Mouse (Mus musculus) heart, embryonic 10.5 days (tissue): ENCODE measurements around the gene Jade3. TPM values are rescaled to one million over a fixed set of nuclear protein-coding genes. Genes with fewer than 3 reads are reported as not detected.
A peak's percentile ranks its signal among the peaks of the same experiment; 100 is the strongest.
"Not testable (repeated sequence)": the region's sequence is repeated elsewhere in the genome, so short reads cannot be mapped to it uniquely, and the experiment has no call there.

Experiments used
- DNase-seq: peaks from one replicate; pipeline ENCODE4 v3.0.0-alpha.2; 2017; ENCODE audit warnings: low spot score
- H3K27ac ChIP-seq: fragments of 300-500 bp; sonication (generic); 2 replicates; pipeline ENCODE4 v1.5.1; 2016; ENCODE audit warnings: mild to moderate bottlenecking
- H3K27me3 ChIP-seq: fragments of 300-500 bp; sonication (generic); 2 replicates; pipeline ENCODE4 v1.6.1; 2016; ENCODE audit warnings: mild to moderate bottlenecking; ENCODE audit not compliant: poor library complexity, insufficient read depth, severe bottlenecking
- H3K36me3 ChIP-seq: fragments of 300-500 bp; sonication (generic); 2 replicates; pipeline ENCODE4 v1.6.1; 2016; ENCODE audit warnings: mild to moderate bottlenecking, moderate library complexity
- H3K4me1 ChIP-seq: fragments of 300-500 bp; sonication (generic); 2 replicates; pipeline ENCODE4 v1.6.1; 2016; ENCODE audit warnings: mild to moderate bottlenecking
- H3K4me3 ChIP-seq: fragments of 300-500 bp; sonication (generic); 2 replicates; pipeline ENCODE4 v1.5.1; 2016; ENCODE audit warnings: mild to moderate bottlenecking, moderate library complexity
- H3K9me3 ChIP-seq: fragments of 300-500 bp; sonication (generic); 2 replicates; pipeline ENCODE4 v1.6.1; 2016; ENCODE audit warnings: mild to moderate bottlenecking, moderate library complexity
- WGBS: fragments of 180-500 bp; shearing (Covaris S2); methylation state at CpG from one replicate; pipeline ENCODE4 v1.1.7; 2016; 5-methylcytosine and 5-hydroxymethylcytosine counted together
- polyA plus RNA-seq: library from polyadenylated mRNA; unstranded; fragments of >200 nt; fragmentation: Nextera tagmentation; extraction: Ambion mirVana; gene quantifications from 2 replicates; pipeline ENCODE4 v1.2.1, GENCODE M21; 2016

Gene Jade3
- polyA plus RNA-seq: 8.5 and 10.9 TPM in 2 replicates

GRCm38 (mm10) chrX:20425140-20425838 is at the start of gene Jade3:
Gene Jade3, plus strand, starts transcription at chrX:20425688.
- Histone ChIP-seq H3K27ac (peak within 1 kb of the TSS; percentile 93), H3K4me3 (peak within 1 kb of the TSS; percentile 72), H3K4me1 (no peaks in the 10 kb centered on the region), H3K9me3 (no peaks in the 10 kb centered on the region), H3K27me3 (no peaks in the 10 kb centered on the region), H3K36me3 (peaks cover 5% of the 10 kb centered on the region; the same call in 1 of the 2 replicates)
- peak; percentile 95 for DNase-seq
- 11% methylated on average over 56 of the region's 67 CpGs for whole genome bisulfite sequencing

GRCm38 (mm10) chrX:20379347-20380014 is 46.0 kb upstream of the Jade3 start:
- no peak overlapping the region for H3K4me3 ChIP-seq
- peaks cover 5% of the 10 kb centered on the region; the same call in 1 of the 2 replicates for H3K36me3 ChIP-seq
- no peaks in the 10 kb centered on the region for H3K27me3 ChIP-seq
- no peaks in the 10 kb centered on the region for H3K9me3 ChIP-seq
- no peak for DNase-seq
- 78% methylated on average over 7 of the region's 7 CpGs for WGBS
- H3K27ac ChIP-seq: no peak overlapping the region
- no peaks in the 10 kb centered on the region for H3K4me1 ChIP-seq

GRCm38 (mm10) chrX:20382260-20382659 is 43.2 kb upstream of the Jade3 start:
- Histone ChIP-seq H3K27me3 (no peaks in the 10 kb centered on the region), H3K9me3 (no peaks in the 10 kb centered on the region), H3K4me1 (no peaks in the 10 kb centered on the region), H3K36me3 (peaks cover 5% of the 10 kb centered on the region; the same call in 1 of the 2 replicates), H3K4me3 (no peak overlapping the region), H3K27ac (no peak overlapping the region)
- 77% methylated on average over 6 of the region's 6 CpGs for WGBS
- DNase-seq: no peak

- H3K36me3 ChIP-seq: peaks cover 2% of the 10 kb centered on the region; the same call in 1 of the 2 replicates
- no peaks in the 10 kb centered on the region for H3K27me3 ChIP-seq
- H3K4me1 ChIP-seq: no peaks in the 10 kb centered on the region
- H3K27ac ChIP-seq: no peak overlapping the region
- H3K4me3 ChIP-seq: no peak overlapping the region
- DNase-seq: no peak
- 69% methylated on average over 3 of the region's 3 CpGs for WGBS
- H3K9me3 ChIP-seq: no peaks in the 10 kb centered on the region
Observed at GRCm38 (mm10) chrX:20387006-20387405, 38.5 kb upstream of the Jade3 start.

GRCm38 (mm10) chrX:20391964-20392363 is 33.5 kb upstream of the Jade3 start:
- WGBS: 94% methylated on average over 9 of the region's 9 CpGs
- not testable (repeated sequence) for H3K4me3 ChIP-seq, H3K4me1 ChIP-seq

GRCm38 (mm10) chrX:20392942-20393341 is 32.5 kb upstream of the Jade3 start:
- Histone ChIP-seq H3K4me1 (no peaks in the 10 kb centered on the region), H3K36me3 (no peaks in the 10 kb centered on the region), H3K27me3 (no peaks in the 10 kb centered on the region), H3K9me3 (no peaks in the 10 kb centered on the region), H3K27ac (no peak overlapping the region), H3K4me3 (no peak overlapping the region)
- WGBS: 61% methylated on average over 3 of the region's 3 CpGs
- no peak for DNase-seq

More at GRCm38 (mm10) chrX:20391964-20392363, 33.5 kb upstream of the Jade3 start:
- not testable (repeated sequence) for H3K27me3 ChIP-seq, H3K36me3 ChIP-seq, DNase-seq, H3K9me3 ChIP-seq, H3K27ac ChIP-seq

- H3K9me3 ChIP-seq: no peaks in the 10 kb centered on the region
- no peak overlapping the region for H3K27ac ChIP-seq
- H3K27me3 ChIP-seq: no peaks in the 10 kb centered on the region
- no peaks in the 10 kb centered on the region for H3K4me1 ChIP-seq
- no peak for DNase-seq
- WGBS: 82% methylated on average over 4 of the region's 4 CpGs
- H3K4me3 ChIP-seq: no peak overlapping the region
- no peaks in the 10 kb centered on the region for H3K36me3 ChIP-seq
Observed at GRCm38 (mm10) chrX:20404068-20404467, 21.4 kb upstream of the Jade3 start.

- 91% methylated on average over 2 of the region's 2 CpGs for WGBS
- H3K4me1 ChIP-seq: no peaks in the 10 kb centered on the region
- no peaks in the 10 kb centered on the region for H3K36me3 ChIP-seq
- no peak for DNase-seq
- H3K4me3 ChIP-seq: no peak overlapping the region
- H3K27me3 ChIP-seq: no peaks in the 10 kb centered on the region
- H3K27ac ChIP-seq: no peak overlapping the region
- no peaks in the 10 kb centered on the region for H3K9me3 ChIP-seq
Observed at GRCm38 (mm10) chrX:20406909-20407308, 18.6 kb upstream of the Jade3 start.

GRCm38 (mm10) chrX:20407676-20408075 is 17.8 kb upstream of the Jade3 start:
- no peaks in the 10 kb centered on the region for H3K9me3 ChIP-seq
- no peak overlapping the region for H3K4me3 ChIP-seq
- H3K36me3 ChIP-seq: no peaks in the 10 kb centered on the region
- H3K27me3 ChIP-seq: no peaks in the 10 kb centered on the region
- H3K4me1 ChIP-seq: no peaks in the 10 kb centered on the region
- no peak for DNase-seq
- WGBS: 64% methylated on average over 2 of the region's 2 CpGs
- no peak overlapping the region for H3K27ac ChIP-seq

GRCm38 (mm10) chrX:20411382-20411781 is 14.1 kb upstream of the Jade3 start:
- WGBS: 87% methylated on average over 4 of the region's 4 CpGs

GRCm38 (mm10) chrX:20412221-20412620 is 13.3 kb upstream of the Jade3 start:
- no peak for DNase-seq
- WGBS: 68% methylated on average over 3 of the region's 3 CpGs
- no peak overlapping the region for H3K4me3 ChIP-seq
- H3K27ac ChIP-seq: no peak overlapping the region
- H3K27me3 ChIP-seq: no peaks in the 10 kb centered on the region
- H3K4me1 ChIP-seq: no peaks in the 10 kb centered on the region
- no peaks in the 10 kb centered on the region for H3K36me3 ChIP-seq
- H3K9me3 ChIP-seq: no peaks in the 10 kb centered on the region

More at GRCm38 (mm10) chrX:20411382-20411781, 14.1 kb upstream of the Jade3 start:
- H3K27me3 ChIP-seq: no peaks in the 10 kb centered on the region
- H3K36me3 ChIP-seq: no peaks in the 10 kb centered on the region
- H3K4me3 ChIP-seq: no peak overlapping the region
- no peak overlapping the region for H3K27ac ChIP-seq
- H3K9me3 ChIP-seq: no peaks in the 10 kb centered on the region
- no peak for DNase-seq
- H3K4me1 ChIP-seq: no peaks in the 10 kb centered on the region

- no peaks in the 10 kb centered on the region for H3K4me1 ChIP-seq
- H3K27ac ChIP-seq: no peak overlapping the region
- H3K27me3 ChIP-seq: no peaks in the 10 kb centered on the region
- no peak for DNase-seq
- H3K9me3 ChIP-seq: no peaks in the 10 kb centered on the region
- H3K4me3 ChIP-seq: no peak overlapping the region
- WGBS: 45% methylated on average over 10 of the region's 10 CpGs
- H3K36me3 ChIP-seq: no peaks in the 10 kb centered on the region
Observed at GRCm38 (mm10) chrX:20414885-20415622, 10.4 kb upstream of the Jade3 start.

- H3K27me3 ChIP-seq: no peaks in the 10 kb centered on the region
- H3K27ac ChIP-seq: no peak overlapping the region
- no peaks in the 10 kb centered on the region for H3K9me3 ChIP-seq
- no peaks in the 10 kb centered on the region for H3K4me1 ChIP-seq
- no peak overlapping the region for H3K4me3 ChIP-seq
- DNase-seq: no peak
- H3K36me3 ChIP-seq: no peaks in the 10 kb centered on the region
- WGBS: 87% methylated on average over 2 of the region's 2 CpGs
Observed at GRCm38 (mm10) chrX:20418461-20418860, 7.0 kb upstream of the Jade3 start.
